Comparison of ENCODE assay signal across 13 mouse cellular contexts in the genomic region with DNA sequence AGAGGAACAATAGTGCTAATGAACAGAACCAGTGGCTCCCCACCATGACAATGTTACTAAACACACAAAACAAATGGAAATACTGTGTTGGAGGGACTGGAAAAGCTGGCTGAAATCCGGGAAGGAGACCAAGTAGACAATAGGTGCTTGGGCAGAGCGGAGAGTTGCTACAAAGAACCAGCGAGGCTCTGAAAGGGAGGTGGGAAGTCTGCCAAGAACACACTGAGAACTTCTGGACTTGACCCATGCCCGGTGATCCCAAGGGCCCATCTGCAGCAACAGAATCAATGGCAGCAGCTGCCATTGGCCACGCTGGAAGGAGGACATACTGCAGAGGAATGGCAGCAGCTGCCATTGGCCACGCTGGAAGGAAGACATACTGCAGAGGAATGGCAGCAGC. TPM values are rescaled to one million over a fixed set of nuclear protein-coding genes. Genes with fewer than 3 reads are reported as not detected.
DNase-seq lines count a peak whose midpoint lies in the region; ATAC-seq and TF ChIP-seq lines count a peak whose summit lies in the region.
"Had no signal": no experiment of that assay in that cellular context is flagged by ENCODE, and none has a peak within 500 bp of the region (broad histone marks: within the 10 kb centered on the region; RNA-seq: fewer than 3 reads in every experiment).

No protein-coding gene starts in this region.

- no peaks in the 10 kb centered on the region for H3K9me3 ChIP-seq in hindbrain, postnatal 0 days (ENCODE audit: low read length)
- no peaks in the 10 kb centered on the region for H3K9me3 ChIP-seq in hindbrain, embryonic 12.5 days (replicated peaks)
- H3K9me3 ChIP-seq: liver, embryonic 15.5 days had no signal

- H3K4me1 ChIP-seq in hindbrain, postnatal 0 days (ENCODE audit: insufficient read depth, low read length) = no peaks in the 10 kb centered on the region
- H3K4me1 ChIP-seq in hindbrain, embryonic 12.5 days = no peaks in the 10 kb centered on the region
- H3K4me1 ChIP-seq: liver, embryonic 15.5 days had no signal

- H3K36me3 ChIP-seq in hindbrain, postnatal 0 days (ENCODE audit: insufficient read depth, low read length) = no peaks in the 10 kb centered on the region
- no peaks in the 10 kb centered on the region for H3K36me3 ChIP-seq in hindbrain, embryonic 12.5 days
- H3K36me3 ChIP-seq: liver, embryonic 15.5 days had no signal

- peak; percentile 76 for ATAC-seq in hindbrain, postnatal 0 days
- ATAC-seq in hindbrain, embryonic 12.5 days (ENCODE audit: low FRiP score) = no peak
- ATAC-seq in megakaryocyte-erythroid progenitor cell, adult 5-6 weeks (replicated peaks; ENCODE audit: low FRiP score, low TSS enrichment, poor library complexity, severe bottlenecking) = no peak

- no peak overlapping the region for H3K9ac ChIP-seq in hindbrain, postnatal 0 days (replicated peaks; ENCODE audit: low read length)
- no peak overlapping the region for H3K9ac ChIP-seq in hindbrain, embryonic 12.5 days
- H3K9ac ChIP-seq: liver, embryonic 15.5 days had no signal

- 0 out of 2 replicates have a peak overlapping the region, but pooled peaks have one; percentile 32 for H3K27ac ChIP-seq in hindbrain, postnatal 0 days
- H3K27ac ChIP-seq in hindbrain, embryonic 12.5 days = no peak overlapping the region
- H3K27ac ChIP-seq: kidney, postnatal 0 days; liver, embryonic 15.5 days had no signal

- WGBS in hindbrain, postnatal 0 days = 29% methylated on average over 5 of the region's 6 CpGs
- WGBS in hindbrain, embryonic 12.5 days = 83% methylated on average over 6 of the region's 6 CpGs

- no peak overlapping the region for H3K4me3 ChIP-seq in hindbrain, postnatal 0 days (ENCODE audit: low read length)
- H3K4me3 ChIP-seq in hindbrain, embryonic 12.5 days = no peak overlapping the region
- H3K4me3 ChIP-seq: liver, embryonic 15.5 days; myocyte had no signal

- no peak overlapping the region for H3K4me2 ChIP-seq in hindbrain, postnatal 0 days (ENCODE audit: low read depth, low read length)
- no peak overlapping the region for H3K4me2 ChIP-seq in hindbrain, embryonic 12.5 days (replicated peaks)
- H3K4me2 ChIP-seq: liver, embryonic 15.5 days had no signal

- DNase-seq in cerebellum, adult 9-11 months = peak; percentile 34
- no peak for DNase-seq in cerebellum, adult 18-20 months
- DNase-seq in hindbrain, postnatal 0 days (ENCODE audit: low spot score) = peak; percentile 82
- peak; percentile 25 for DNase-seq in MN1 (ENCODE audit: low spot score)
- DNase-seq in kidney, postnatal 10 days = peak; percentile 72
- DNase-seq in embryo, embryonic 10 days (ENCODE audit: low spot score) = no peak
- DNase-seq: B cell, adult 2 months; gastrocnemius, postnatal 14 days had no signal

- TF ChIP-seq CTCF in hindbrain, postnatal 0 days (IDR thresholded peaks at IDR 0.05; ENCODE audit: low read depth) = no peak

- no peaks in the 10 kb centered on the region for H3K27me3 ChIP-seq in hindbrain, postnatal 0 days (ENCODE audit: insufficient read depth, low read length)
- H3K27me3 ChIP-seq in hindbrain, embryonic 12.5 days = no peaks in the 10 kb centered on the region
- H3K27me3 ChIP-seq: liver, embryonic 15.5 days had no signal

RNA-seq across cellular contexts. Expression of gene Dhx9, which starts 18.8 kb away (rescaled TPM):
- 57.3 and 73.8 TPM in 2 replicates for total RNA-seq in hindbrain, postnatal 0 days (2014; rRNA removed)
- 36.8 and 39.1 TPM in 2 replicates for polyA plus RNA-seq in hindbrain, postnatal 0 days (2015; fragmentation: Nextera tagmentation; extraction: Ambion mirVana)
- polyA plus RNA-seq in hindbrain, embryonic 12.5 days (2016; fragmentation: Nextera tagmentation; extraction: Ambion mirVana) = 47.3 and 47.4 TPM in 2 replicates
- 209 and 268 TPM in 2 replicates for total RNA-seq in megakaryocyte-erythroid progenitor cell, adult 5-6 weeks (2014; fragmentation: Nextera tagmentation)
- total RNA-seq in megakaryocyte-erythroid progenitor cell, adult 5-6 weeks (2017) = 136 and 213 TPM in 2 replicates

RNA-seq across cellular contexts. Expression of gene Npl, which starts 43.6 kb away (rescaled TPM):
- 7.3 and 9.4 TPM in 2 replicates for total RNA-seq in hindbrain, postnatal 0 days (2014; rRNA removed)
- 18.3 and 20.2 TPM in 2 replicates for polyA plus RNA-seq in hindbrain, postnatal 0 days (2015; fragmentation: Nextera tagmentation; extraction: Ambion mirVana)
- polyA plus RNA-seq in hindbrain, embryonic 12.5 days (2016; fragmentation: Nextera tagmentation; extraction: Ambion mirVana) = 14.4 and 14.7 TPM in 2 replicates
- 2.1 and 4.5 TPM in 2 replicates for total RNA-seq in megakaryocyte-erythroid progenitor cell, adult 5-6 weeks (2014; fragmentation: Nextera tagmentation)
- 3.4 and 7.2 TPM in 2 replicates for total RNA-seq in megakaryocyte-erythroid progenitor cell, adult 5-6 weeks (2017)

Comparison
In these comparisons a context has a peak if more than half of its experiments do, and no peak if none do; other contexts are left out.
1. DNase-seq: peak in cerebellum, adult 9-11 months (single experiment), hindbrain, postnatal 0 days (single experiment), MN1 (single experiment) and kidney, postnatal 10 days (single experiment); none in cerebellum, adult 18-20 months (0 of 2) and embryo, embryonic 10 days (single experiment).